Mouse (Mus musculus) spleen, adult 2 months (tissue): Measurements from ENCODE around the gene Fam25c.

Source experiments
- CTCF ChIP-seq: fragments of 200-500 bp; IDR thresholded peaks from 2 replicates; pipeline ENCODE4 v1.5.1; 2011; ENCODE audit warnings: mild to moderate bottlenecking, inconsistent platforms; ENCODE audit not compliant: insufficient read depth, insufficient read length, insufficient replicate concordance; ENCODE audit errors: extremely low read depth
- POLR2A ChIP-seq: fragments of 200-500 bp; IDR thresholded peaks from 2 replicates; pipeline ENCODE4 v1.6.1; 2011; ENCODE audit warnings: low read depth, low read length, inconsistent platforms

GRCm38 (mm10) chr14:34398901-34399300 lies 43.7 kb upstream of the Fam25c start:
- TF ChIP-seq CTCF (no peak), POLR2A (no peak)
